Mouse (Mus musculus) MEL (cell line): Measurements from ENCODE around the gene Ccdc40. TPM values are rescaled to one million over a fixed set of nuclear protein-coding genes. Genes with fewer than 3 reads are reported as not detected.

Experiments used
- DNase-seq: peaks from one replicate; pipeline ENCODE4 v3.0.0; 2011; ENCODE audit warnings: low read depth, low spot score
- H3K27ac ChIP-seq: 2 replicates; pipeline ENCODE4 v1.5.1; 2012; ENCODE audit warnings: low read depth, mild to moderate bottlenecking, control low read depth, low read length, moderate library complexity; ENCODE audit not compliant: control insufficient read depth
- H3K27me3 ChIP-seq, 2 experiments: fragments of 150-350 bp in 1 of 2; sonication (generic) in 1 of 2; 2 replicates each; pipeline ENCODE4 v1.6.1; 2012; ENCODE audit warnings: low read length in 2 of 2, mild to moderate bottlenecking in 2 of 2, improper control_type of control experiment in 1 of 2, moderate library complexity in 1 of 2; ENCODE audit not compliant: insufficient read depth in 2 of 2, control insufficient read depth in 1 of 2
- H3K36me3 ChIP-seq, 2 experiments: 2 replicates each; pipeline ENCODE4 v1.6.1; 2012 to 2014; ENCODE audit warnings: low read length in 2 of 2, improper control_type of control experiment in 1 of 2, inconsistent platforms in 1 of 2, mild to moderate bottlenecking in 1 of 2; ENCODE audit not compliant: insufficient read depth in 2 of 2, control insufficient read depth in 1 of 2
- H3K4me1 ChIP-seq, 2 experiments: fragments of 150-350 bp in 1 of 2; sonication (generic) in 1 of 2; 2 replicates each; pipeline ENCODE4 v1.6.1; 2012; ENCODE audit warnings: low read length in 2 of 2, improper control_type of control experiment in 1 of 2, mild to moderate bottlenecking in 1 of 2; ENCODE audit not compliant: insufficient read depth in 2 of 2, control insufficient read depth in 1 of 2
- H3K4me3 ChIP-seq, 2 experiments: fragments of 150-350 bp in 1 of 2; sonication (generic) in 1 of 2; 2 replicates each; pipeline ENCODE4 v1.5.1; 2012; ENCODE audit warnings: low read depth in 2 of 2, low read length in 2 of 2, mild to moderate bottlenecking in 2 of 2, moderate library complexity in 2 of 2, control low read depth in 1 of 2, improper control_type of control experiment in 1 of 2; ENCODE audit not compliant: control insufficient read depth in 1 of 2, insufficient read depth in 1 of 2
- H3K79me2 ChIP-seq: 2 replicates; pipeline ENCODE4 v1.6.1; 2012; ENCODE audit warnings: mild to moderate bottlenecking, low read length, moderate library complexity; ENCODE audit not compliant: control insufficient read depth, poor library complexity, insufficient read depth
- H3K9ac ChIP-seq: 2 replicates; pipeline ENCODE4 v1.6.1; 2012; ENCODE audit warnings: low read depth, mild to moderate bottlenecking, control low read depth, low read length, moderate library complexity; ENCODE audit not compliant: control insufficient read depth, poor library complexity, severe bottlenecking
- H3K9me3 ChIP-seq: fragments of 150-350 bp; sonication (generic); replicated peaks from 2 replicates; pipeline ENCODE4 v1.6.1; 2012; ENCODE audit warnings: mild to moderate bottlenecking, low read length, improper control_type of control experiment, moderate library complexity; ENCODE audit not compliant: insufficient read depth
- BHLHE40 ChIP-seq: IDR thresholded peaks from 2 replicates; pipeline ENCODE4 v1.6.1; 2012; ENCODE audit warnings: low read depth, mild to moderate bottlenecking, inconsistent platforms, low read length, improper control_type of control experiment, borderline replicate concordance
- CHD1 ChIP-seq: IDR thresholded peaks from 2 replicates; pipeline ENCODE4 v1.6.1; 2012; ENCODE audit warnings: low read depth, mild to moderate bottlenecking, inconsistent platforms, low read length, improper control_type of control experiment
- CTCF ChIP-seq, 3 experiments: IDR thresholded peaks in 2 of 3; conservative IDR thresholded peaks in 1 of 3; 2 replicates each; pipeline ENCODE4 v1.5.1; 2011 to 2012; ENCODE audit warnings: low read length in 3 of 3, low read depth in 2 of 3, mild to moderate bottlenecking in 2 of 3, improper control_type of control experiment in 1 of 3, inconsistent platforms in 1 of 3, mixed read lengths in 1 of 3, moderate library complexity in 1 of 3; ENCODE audit not compliant: control insufficient read depth in 1 of 3, insufficient read depth in 1 of 3, poor library complexity in 1 of 3, severe bottlenecking in 1 of 3
- E2F4 ChIP-seq: IDR thresholded peaks from 2 replicates; pipeline ENCODE4 v1.6.1; 2011; ENCODE audit warnings: low read depth, low read length, improper control_type of control experiment, borderline replicate concordance
- ELF1 ChIP-seq: IDR thresholded peaks from 2 replicates; pipeline ENCODE4 v1.6.1; 2014; ENCODE audit warnings: low read depth, mild to moderate bottlenecking, inconsistent platforms, low read length, improper control_type of control experiment, moderate library complexity
- EP300 ChIP-seq, 2 experiments: IDR thresholded peaks; 2 replicates each; pipeline ENCODE4 v1.6.1; 2011; ENCODE audit warnings: improper control_type of control experiment in 2 of 2, low read length in 2 of 2, low read depth in 1 of 2, mild to moderate bottlenecking in 1 of 2
- GABPA ChIP-seq: IDR thresholded peaks from 2 replicates; pipeline ENCODE4 v1.6.1; 2012; ENCODE audit warnings: low read depth, mild to moderate bottlenecking, inconsistent platforms, low read length, improper control_type of control experiment, moderate library complexity
- GATA1 ChIP-seq: IDR thresholded peaks from 2 replicates; pipeline ENCODE4 v1.6.1; 2011; ENCODE audit warnings: low read depth, low read length, improper control_type of control experiment
- JUND ChIP-seq: IDR thresholded peaks from 2 replicates; pipeline ENCODE4 v1.6.1; 2011; ENCODE audit warnings: low read depth, mild to moderate bottlenecking, improper control_type of control experiment, low read length
- KAT2A ChIP-seq: conservative IDR thresholded peaks from 2 replicates; pipeline ENCODE4 v1.6.1; 2012; ENCODE audit warnings: low read depth, low read length, improper control_type of control experiment, inconsistent platforms
- MAFK ChIP-seq: IDR thresholded peaks from 2 replicates; pipeline ENCODE4 v1.6.1; 2011; ENCODE audit warnings: low read depth, mild to moderate bottlenecking, low read length, improper control_type of control experiment, borderline replicate concordance
- MAX ChIP-seq: IDR thresholded peaks from 2 replicates; pipeline ENCODE4 v1.6.1; 2011; ENCODE audit warnings: low read length, improper control_type of control experiment
- MXI1 ChIP-seq: IDR thresholded peaks from 2 replicates; pipeline ENCODE4 v1.6.1; 2011; ENCODE audit warnings: mild to moderate bottlenecking, low read depth, low read length, improper control_type of control experiment
- MYC ChIP-seq: IDR thresholded peaks from 2 replicates; pipeline ENCODE4 v1.6.1; 2011; ENCODE audit warnings: low read depth, mild to moderate bottlenecking, low read length, improper control_type of control experiment, moderate library complexity
- NRF1 ChIP-seq: IDR thresholded peaks from 2 replicates; pipeline ENCODE4 v1.6.1; 2014; ENCODE audit warnings: low read depth, mild to moderate bottlenecking, inconsistent platforms, low read length, improper control_type of control experiment, moderate library complexity; ENCODE audit not compliant: poor library complexity, insufficient read depth, severe bottlenecking
- POLR2A ChIP-seq, 2 experiments: IDR thresholded peaks; 2 replicates each; pipeline ENCODE4 v1.6.1; 2011 to 2012; ENCODE audit warnings: low read length in 2 of 2, mild to moderate bottlenecking in 2 of 2, control low read depth in 1 of 2, improper control_type of control experiment in 1 of 2, low read depth in 1 of 2, moderate library complexity in 1 of 2; ENCODE audit not compliant: control insufficient read depth in 1 of 2, insufficient read depth in 1 of 2, poor library complexity in 1 of 2
- POLR2AphosphoS2 ChIP-seq: IDR thresholded peaks from 2 replicates; pipeline ENCODE4 v1.6.1; 2011; ENCODE audit warnings: low read length, improper control_type of control experiment
- RAD21 ChIP-seq: IDR thresholded peaks from 2 replicates; pipeline ENCODE4 v1.6.1; 2011; ENCODE audit warnings: mild to moderate bottlenecking, low read depth, low read length, improper control_type of control experiment
- RCOR1 ChIP-seq: IDR thresholded peaks from 2 replicates; pipeline ENCODE4 v1.6.1; 2012; ENCODE audit warnings: low read depth, mild to moderate bottlenecking, inconsistent platforms, low read length, improper control_type of control experiment
- SIN3A ChIP-seq: IDR thresholded peaks from 2 replicates; pipeline ENCODE4 v1.6.1; 2012; ENCODE audit warnings: low read length, improper control_type of control experiment, inconsistent platforms
- SMC3 ChIP-seq: IDR thresholded peaks from 2 replicates; pipeline ENCODE4 v1.6.1; 2011; ENCODE audit warnings: low read depth, low read length, improper control_type of control experiment
- UBTF ChIP-seq: IDR thresholded peaks from 2 replicates; pipeline ENCODE4 v1.6.1; 2012; ENCODE audit warnings: low read depth, mild to moderate bottlenecking, inconsistent platforms, low read length, improper control_type of control experiment, moderate library complexity, borderline replicate concordance; ENCODE audit not compliant: insufficient read depth
- USF1 ChIP-seq: IDR thresholded peaks from 2 replicates; pipeline ENCODE4 v1.6.1; 2014; ENCODE audit warnings: low read depth, mild to moderate bottlenecking, inconsistent platforms, low read length, improper control_type of control experiment, moderate library complexity
- ZC3H11A ChIP-seq: IDR thresholded peaks from 2 replicates; pipeline ENCODE4 v1.6.1; 2012; ENCODE audit warnings: low read depth, mild to moderate bottlenecking, inconsistent platforms, low read length, improper control_type of control experiment
- polyA plus RNA-seq, 2 experiments: library from polyadenylated mRNA; stranded (reverse) in 1 of 2; unstranded in 1 of 2; fragments of >175 nt in 1 of 2; fragments of >200 nt in 1 of 2; gene quantifications; 2 replicates each; pipeline versions ENCODE4 v1.2.1 to v1.2.4; 2012; ENCODE audit warnings: low replicate concordance in 2 of 2, low read depth in 1 of 2; ENCODE audit not compliant: insufficient read length in 2 of 2, insufficient read depth in 1 of 2, missing spikeins in 1 of 2
- total RNA-seq: library from RNA; depleted of rRNA; stranded (reverse); fragments of 300-350 nt; gene quantifications from 2 replicates; pipeline ENCODE4 v1.2.3, GENCODE M21; 2012

Ccdc40 gene
- total and polyA plus RNA-seq, 3 experiments: 0.46 to 1.9 TPM; not detected in 1

GRCm38 (mm10) chr11:119235596-119235995, 7.2 kb downstream of the Ccdc40 start (continued):
- TF ChIP-seq MAFK (no peak), POLR2A (IDR thresholded peaks at IDR 0.05; ENCODE audit: control insufficient read depth in 1 of 2, insufficient read depth in 1 of 2, low read depth in 1 of 2, low read length in 2 of 2, poor library complexity in 1 of 2) (no peak), ZC3H11A (peak; percentile 20; the same call in 1 of the 2 replicates), ELF1 (no peak), E2F4 (no peak), RAD21 (peak; percentile 41), MAX (0 out of 2 replicates have a peak, but pooled peaks have one; percentile 5), EP300 (IDR thresholded peaks at IDR 0.05; ENCODE audit: low read depth in 1 of 2, low read length in 2 of 2) (no peak), CTCF (IDR thresholded peaks at IDR 0.05 in 2 of 3, conservative IDR thresholded peaks at IDR 0.05 in 1 of 3; ENCODE audit: control insufficient read depth in 1 of 3, insufficient read depth in 1 of 3, low read depth in 2 of 3, low read length in 3 of 3, poor library complexity in 1 of 3, severe bottlenecking in 1 of 3) (peak; percentile 69 to 98 (median 86)), BHLHE40 (no peak), NRF1 (no peak), CHD1 (no peak), POLR2AphosphoS2 (no peak), GATA1 (no peak), SMC3 (peak; percentile 59), JUND (no peak), RCOR1 (no peak), MYC (no peak), GABPA (no peak), UBTF (no peak), USF1 (no peak), KAT2A (no peak)

GRCm38 (mm10) chr11:119236354-119236753, 8.0 kb downstream of the Ccdc40 start:
- Histone ChIP-seq H3K27me3 (peaks cover 2 to 5% of the 10 kb centered on the region in 2 experiments; a peak in 2 of 4 replicates), H3K9ac (no peak overlapping the region), H3K9me3 (no peaks in the 10 kb centered on the region), H3K36me3 (peaks cover 0 to 8% of the 10 kb centered on the region in 2 experiments; a peak in 2 of 4 replicates), H3K4me3 (peak overlapping the region; percentile 46 to 57), H3K4me1 (peaks cover 3 to 16% of the 10 kb centered on the region in 2 experiments; a peak in 3 of 4 replicates), H3K27ac (no peak overlapping the region), H3K79me2 (no peaks in the 10 kb centered on the region; the same call in 1 of the 2 replicates)
- no peak for TF ChIP-seq KAT2A
- TF ChIP-seq MXI1: 0 out of 2 replicates have a peak, but pooled peaks have one; percentile 31
- peak; percentile 40; the same call in 1 of the 2 replicates for TF ChIP-seq SIN3A
- TF ChIP-seq USF1: 0 out of 2 replicates have a peak, but pooled peaks have one; percentile 14
- DNase-seq: peak; percentile 52
